Mouse (Mus musculus) lung, postnatal 0 days (tissue): ENCODE data around the gene Fam169b. TPM values are rescaled to one million over a fixed set of nuclear protein-coding genes. Genes with fewer than 3 reads are reported as not detected.

ENCODE experiments used
- ATAC-seq: fragments of 200-750 bp; cut with Nextera tagmentation; 2 replicates; pipeline ENCODE4 v1.8.0; 2017; ENCODE audit warnings: moderate library complexity
- DNase-seq: peaks from one replicate; pipeline ENCODE4 v3.0.0-alpha.2; 2016; ENCODE audit warnings: low spot score
- H3K27ac ChIP-seq: fragments of 300-500 bp; sonication (generic); 2 replicates; pipeline ENCODE4 v1.5.1; 2014; ENCODE audit warnings: antibody characterized with exemption, mild to moderate bottlenecking, low read length, mixed read lengths
- H3K27me3 ChIP-seq: fragments of 300-500 bp; sonication (generic); replicated peaks from 2 replicates; pipeline ENCODE4 v1.6.1; 2014; ENCODE audit warnings: low read length, mixed read lengths; ENCODE audit not compliant: insufficient read depth
- H3K36me3 ChIP-seq: fragments of 300-500 bp; sonication (generic); 2 replicates; pipeline ENCODE4 v1.6.1; 2014; ENCODE audit warnings: low read length, mixed read lengths; ENCODE audit not compliant: insufficient read depth
- H3K4me1 ChIP-seq: fragments of 300-500 bp; sonication (generic); 2 replicates; pipeline ENCODE4 v1.6.1; 2014; ENCODE audit warnings: antibody characterized with exemption, low read depth, low read length, mixed read lengths; ENCODE audit not compliant: insufficient read depth
- H3K4me2 ChIP-seq: fragments of 300-500 bp; sonication (generic); replicated peaks from 2 replicates; pipeline ENCODE4 v1.6.1; 2014; ENCODE audit warnings: low read depth, mild to moderate bottlenecking, low read length, moderate library complexity, mixed read lengths
- H3K4me3 ChIP-seq: fragments of 300-500 bp; sonication (generic); 2 replicates; pipeline ENCODE4 v1.5.1; 2014; ENCODE audit warnings: low read depth, low read length
- H3K9ac ChIP-seq: fragments of 300-500 bp; sonication (generic); replicated peaks from 2 replicates; pipeline ENCODE4 v1.6.1; 2014; ENCODE audit warnings: low read depth, mild to moderate bottlenecking
- H3K9me3 ChIP-seq: fragments of 300-500 bp; sonication (generic); 2 replicates; pipeline ENCODE4 v1.6.1; 2016; ENCODE audit warnings: low read length, mixed read lengths
- CTCF ChIP-seq: IDR thresholded peaks from 2 replicates; pipeline ENCODE4 v1.5.1; 2016; ENCODE audit warnings: antibody characterized with exemption, mild to moderate bottlenecking
- EP300 ChIP-seq: IDR thresholded peaks from 2 replicates; pipeline ENCODE4 v1.6.1; 2016; ENCODE audit warnings: antibody characterized with exemption, mild to moderate bottlenecking, control low read depth
- WGBS: fragments of 180-500 bp; shearing (Covaris S2); extraction: QIAGEN DNeasy Blood & Tissue Kit; methylation state at CpG from one replicate; pipeline ENCODE4 v1.1.7; 2014; 5-methylcytosine and 5-hydroxymethylcytosine counted together
- polyA plus RNA-seq: library from polyadenylated mRNA; unstranded; fragments of >200 nt; fragmentation: Nextera tagmentation; extraction: Ambion mirVana; gene quantifications from 2 replicates; pipeline ENCODE4 v1.2.1, GENCODE M21; 2015

The Fam169b gene
- polyA plus RNA-seq, 1 experiment from 2014 or later: 0.37 TPM

GRCm38 (mm10) chr7:68262612-68263200, 10.9 kb upstream of the Fam169b start:
- no peak overlapping the region for H3K9ac ChIP-seq
- H3K4me1 ChIP-seq: peaks cover 9% of the 10 kb centered on the region
- 53% methylated on average over 8 of the region's 8 CpGs for WGBS
- no peak overlapping the region for H3K4me3 ChIP-seq
- no peaks in the 10 kb centered on the region for H3K36me3 ChIP-seq
- H3K27ac ChIP-seq: no peak overlapping the region
- no peaks in the 10 kb centered on the region for H3K27me3 ChIP-seq
- no peaks in the 10 kb centered on the region for H3K9me3 ChIP-seq
- TF ChIP-seq EP300 (no peak), CTCF (peak; percentile 36)
- peak; percentile 29 for DNase-seq
- no peak overlapping the region for H3K4me2 ChIP-seq
- no peak for ATAC-seq

GRCm38 (mm10) chr7:68263346-68264027, 10.2 kb upstream of the Fam169b start:
- H3K27me3 ChIP-seq: no peaks in the 10 kb centered on the region
- H3K27ac ChIP-seq: no peak overlapping the region
- ATAC-seq (0 out of 2 replicates have a peak, but pooled peaks have one; percentile 8), DNase-seq (no peak)
- H3K4me3 ChIP-seq: peak overlapping the region; percentile 25; the same call in 1 of the 2 replicates
- no peaks in the 10 kb centered on the region for H3K36me3 ChIP-seq
- H3K4me1 ChIP-seq: peaks cover 9% of the 10 kb centered on the region
- 46% methylated on average over 8 of the region's 8 CpGs for WGBS
- no peak overlapping the region for H3K9ac ChIP-seq
- TF ChIP-seq EP300 (no peak), CTCF (no peak)
- H3K4me2 ChIP-seq: peak overlapping the region; percentile 58
- no peaks in the 10 kb centered on the region for H3K9me3 ChIP-seq

GRCm38 (mm10) chr7:68264028-68264453, 9.6 kb upstream of the Fam169b start, which contains the start of gene Pgpep1l:
Gene Pgpep1l (minus strand): TSS chr7:68264233.
- Histone ChIP-seq H3K9me3 (no peaks in the 10 kb centered on the region), H3K36me3 (no peaks in the 10 kb centered on the region), H3K4me1 (peaks cover 9% of the 10 kb centered on the region), H3K27me3 (no peaks in the 10 kb centered on the region), H3K9ac (no peak within 1 kb of the TSS), H3K27ac (no peak within 1 kb of the TSS), H3K4me2 (peak within 1 kb of the TSS; percentile 58), H3K4me3 (peak within 1 kb of the TSS; percentile 25; the same call in 1 of the 2 replicates)
- ATAC-seq (peak; percentile 73), DNase-seq (peak; percentile 49)
- no peak for TF ChIP-seq CTCF
- WGBS: 6% methylated on average over 25 of the region's 25 CpGs

GRCm38 (mm10) chr7:68264531-68264930, 9.1 kb upstream of the Fam169b start:
- H3K4me2 ChIP-seq: peak overlapping the region; percentile 58

GRCm38 (mm10) chr7:68265391-68265790, 8.2 kb upstream of the Fam169b start:
- ATAC-seq (no peak), DNase-seq (no peak)
- WGBS: 41% methylated on average over 7 of the region's 7 CpGs
- H3K4me2 ChIP-seq: no peak overlapping the region
- H3K4me1 ChIP-seq: peaks cover 9% of the 10 kb centered on the region
- TF ChIP-seq EP300 (no peak), CTCF (no peak)
- no peaks in the 10 kb centered on the region for H3K9me3 ChIP-seq
- H3K4me3 ChIP-seq: no peak overlapping the region
- no peaks in the 10 kb centered on the region for H3K27me3 ChIP-seq
- H3K27ac ChIP-seq: no peak overlapping the region
- H3K9ac ChIP-seq: no peak overlapping the region
- no peaks in the 10 kb centered on the region for H3K36me3 ChIP-seq

More at GRCm38 (mm10) chr7:68264531-68264930, 9.1 kb upstream of the Fam169b start:
- peaks cover 9% of the 10 kb centered on the region for H3K4me1 ChIP-seq
- H3K4me3 ChIP-seq: peak overlapping the region; percentile 25; the same call in 1 of the 2 replicates
- no peaks in the 10 kb centered on the region for H3K36me3 ChIP-seq
- peak; percentile 46 for DNase-seq
- H3K9me3 ChIP-seq: no peaks in the 10 kb centered on the region
- 4% methylated on average over 14 of the region's 14 CpGs for WGBS
- no peak overlapping the region for H3K27ac ChIP-seq
- no peaks in the 10 kb centered on the region for H3K27me3 ChIP-seq
- no peak for TF ChIP-seq CTCF
- TF ChIP-seq EP300: no peak
- peak; percentile 39; the same call in 1 of the 2 replicates for ATAC-seq
- H3K9ac ChIP-seq: no peak overlapping the region

GRCm38 (mm10) chr7:68266691-68267090, 6.9 kb upstream of the Fam169b start:
- no peak for ATAC-seq
- TF ChIP-seq CTCF (no peak), EP300 (no peak)
- Histone ChIP-seq H3K9me3 (no peaks in the 10 kb centered on the region), H3K27ac (no peak overlapping the region), H3K27me3 (no peaks in the 10 kb centered on the region), H3K4me1 (peaks cover 9% of the 10 kb centered on the region), H3K36me3 (no peaks in the 10 kb centered on the region), H3K9ac (no peak overlapping the region), H3K4me3 (no peak overlapping the region), H3K4me2 (no peak overlapping the region)
- peak; percentile 35 for DNase-seq
- 11% methylated on average over 6 of the region's 6 CpGs for WGBS
